Comparison of ENCODE assay signal across 24 mouse cellular contexts in the genomic region with DNA sequence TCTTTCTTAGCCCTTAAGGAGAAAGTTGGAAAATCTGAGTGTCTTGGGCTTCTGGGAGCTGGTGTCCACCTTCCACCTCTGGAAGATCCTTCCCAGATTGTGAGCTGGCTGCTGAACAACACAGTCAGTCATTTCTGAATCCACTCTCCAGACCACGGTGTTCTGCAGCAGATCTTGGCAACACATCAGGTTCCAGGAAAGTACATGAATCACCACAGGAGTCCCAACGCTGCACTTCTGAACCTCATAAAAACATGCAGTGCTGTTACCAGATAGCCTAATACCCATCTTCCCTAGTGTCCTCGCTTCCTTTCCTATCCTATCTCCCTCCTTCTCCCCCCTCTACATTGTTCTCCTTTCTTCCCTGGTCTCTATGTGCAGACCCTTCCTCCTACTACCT.
DNase-seq lines count a peak whose midpoint lies in the region; ATAC-seq and TF ChIP-seq lines count a peak whose summit lies in the region.
"Had no signal": no experiment of that assay in that cellular context is flagged by ENCODE, and none has a peak within 500 bp of the region (broad histone marks: within the 10 kb centered on the region; RNA-seq: fewer than 3 reads in every experiment).

No protein-coding gene starts in this region.

- H3K9me3 ChIP-seq in intestine, embryonic 15.5 days: no peaks in the 10 kb centered on the region
- H3K9me3 ChIP-seq in intestine, postnatal 0 days (ENCODE audit: control insufficient read depth): no peaks in the 10 kb centered on the region
- H3K9me3 ChIP-seq in midbrain, embryonic 16.5 days (replicated peaks; ENCODE audit: control insufficient read depth, low read length, poor library complexity, severe bottlenecking): no peaks in the 10 kb centered on the region
- H3K9me3 ChIP-seq: embryonic facial prominence, embryonic 15.5 days; forebrain, embryonic 10.5 days; hindbrain, embryonic 15.5 days; midbrain, embryonic 10.5 days had no signal

- H3K4me2 ChIP-seq in intestine, embryonic 15.5 days (replicated peaks): no peak overlapping the region
- no peak overlapping the region for H3K4me2 ChIP-seq in intestine, postnatal 0 days (replicated peaks; ENCODE audit: low read depth)
- no peak overlapping the region for H3K4me2 ChIP-seq in midbrain, embryonic 16.5 days (ENCODE audit: low read length)
- H3K4me2 ChIP-seq: embryonic facial prominence, embryonic 15.5 days; heart, embryonic 13.5 days; hindbrain, embryonic 15.5 days; liver, embryonic 11.5 days had no signal

- no peak overlapping the region for H3K4me3 ChIP-seq in intestine, embryonic 15.5 days (replicated peaks)
- no peak overlapping the region for H3K4me3 ChIP-seq in intestine, postnatal 0 days (ENCODE audit: low read depth, low read length)
- H3K4me3 ChIP-seq in midbrain, embryonic 16.5 days (ENCODE audit: low read depth, low read length): no peak overlapping the region
- H3K4me3 ChIP-seq: embryonic facial prominence, embryonic 15.5 days; forebrain, embryonic 10.5 days; heart, embryonic 13.5 days; hindbrain, embryonic 15.5 days; midbrain, embryonic 10.5 days had no signal

- no peaks in the 10 kb centered on the region for H3K4me1 ChIP-seq in intestine, embryonic 15.5 days (replicated peaks)
- 0 out of 2 replicates have a peak, but pooled peaks cover 2% of the 10 kb centered on the region for H3K4me1 ChIP-seq in intestine, postnatal 0 days (replicated peaks; ENCODE audit: control insufficient read depth, insufficient read depth, low read length)
- no peaks in the 10 kb centered on the region for H3K4me1 ChIP-seq in midbrain, embryonic 16.5 days (ENCODE audit: control insufficient read depth, insufficient read depth, low read length)
- H3K4me1 ChIP-seq: embryonic facial prominence, embryonic 15.5 days; forebrain, embryonic 10.5 days; hindbrain, embryonic 15.5 days; midbrain, embryonic 10.5 days had no signal

- intact Hi-C loops in gastrocnemius, postnatal 14 days (cut with DNase I; ENCODE audit: low total_unique reads): no loop called here

- H3K27ac ChIP-seq in intestine, embryonic 15.5 days: no peak overlapping the region
- no peak overlapping the region for H3K27ac ChIP-seq in intestine, postnatal 0 days (ENCODE audit: low read depth, low read length)
- H3K27ac ChIP-seq in midbrain, embryonic 16.5 days (ENCODE audit: low read length): no peak overlapping the region
- H3K27ac ChIP-seq: embryonic facial prominence, embryonic 15.5 days; forebrain, embryonic 10.5 days; heart, embryonic 13.5 days; hindbrain, embryonic 15.5 days; kidney, postnatal 0 days; macrophage; midbrain, embryonic 10.5 days; stomach, postnatal 0 days had no signal

- no peaks in the 10 kb centered on the region for H3K36me3 ChIP-seq in intestine, embryonic 15.5 days
- no peaks in the 10 kb centered on the region for H3K36me3 ChIP-seq in intestine, postnatal 0 days (ENCODE audit: control insufficient read depth, insufficient read depth)
- no peaks in the 10 kb centered on the region for H3K36me3 ChIP-seq in midbrain, embryonic 16.5 days (ENCODE audit: control insufficient read depth, insufficient read depth, low read length)
- H3K36me3 ChIP-seq: embryonic facial prominence, embryonic 15.5 days; forebrain, embryonic 10.5 days; hindbrain, embryonic 15.5 days; midbrain, embryonic 10.5 days had no signal

- peak; percentile 7 for DNase-seq in adrenal gland, postnatal 10 days
- no peak for DNase-seq in adrenal gland, adult 8-10 months
- DNase-seq in 3134 (ENCODE audit: extremely low read depth, insufficient read length, low spot score): peak; percentile 15
- DNase-seq in gastrocnemius, postnatal 14 days: peak; percentile 20
- no peak for DNase-seq in right cerebral cortex, postnatal 10 days (ENCODE audit: low spot score in 2 of 2)
- DNase-seq: cerebellum, adult 11 months; cerebellum, postnatal 10 days; kidney, adult 11 months; retina, postnatal 1 day; right cerebral cortex, postnatal 4 days; thymus, postnatal 14 days had no signal

- H3K9ac ChIP-seq in intestine, embryonic 15.5 days: no peak overlapping the region
- H3K9ac ChIP-seq in intestine, postnatal 0 days (ENCODE audit: low read depth, low read length): no peak overlapping the region
- H3K9ac ChIP-seq in midbrain, embryonic 16.5 days (ENCODE audit: low read depth, low read length): no peak overlapping the region
- H3K9ac ChIP-seq: embryonic facial prominence, embryonic 15.5 days; heart, embryonic 13.5 days; hindbrain, embryonic 15.5 days had no signal

- ATAC-seq in intestine, embryonic 15.5 days: peak; percentile 39
- ATAC-seq in intestine, postnatal 0 days: no peak
- no peak for ATAC-seq in midbrain, embryonic 16.5 days

- H3K27me3 ChIP-seq in intestine, embryonic 15.5 days (replicated peaks): no peaks in the 10 kb centered on the region
- no peaks in the 10 kb centered on the region for H3K27me3 ChIP-seq in intestine, postnatal 0 days (replicated peaks; ENCODE audit: control insufficient read depth, insufficient read depth, low read length)
- H3K27me3 ChIP-seq in midbrain, embryonic 16.5 days (ENCODE audit: control insufficient read depth, insufficient read depth, low read depth, low read length): no peaks in the 10 kb centered on the region
- H3K27me3 ChIP-seq: CH12.LX; embryonic facial prominence, embryonic 15.5 days; heart, embryonic 13.5 days; hindbrain, embryonic 15.5 days had no signal

- TF ChIP-seq CTCF in intestine, postnatal 0 days (IDR thresholded peaks at IDR 0.05; ENCODE audit: low read depth): no peak

- WGBS in intestine, embryonic 15.5 days: 64% methylated on average over 3 of the region's 3 CpGs
- WGBS in intestine, postnatal 0 days: 64% methylated on average over 3 of the region's 3 CpGs
- WGBS in midbrain, embryonic 16.5 days: 82% methylated on average over 3 of the region's 3 CpGs

Comparison
In these comparisons a context has a peak if more than half of its experiments do, and no peak if none do; other contexts are left out.
1. DNase-seq: peak in adrenal gland, postnatal 10 days (single experiment), 3134 (single experiment) and gastrocnemius, postnatal 14 days (single experiment); none in adrenal gland, adult 8-10 months (single experiment) and right cerebral cortex, postnatal 10 days (0 of 2).